Mouse (Mus musculus) CD4-positive, CD25-positive, alpha-beta regulatory T cell, adult 2 months (primary cell): ENCODE measurements around the gene Ucn.

Experiments used
- DNase-seq: peaks from one replicate; pipeline ENCODE4 v3.0.0-alpha.2; 2012; ENCODE audit warnings: low read depth, low spot score

The Ucn gene

GRCm38 (mm10) chr5:31108000-31108490 lies 30.6 kb downstream of the Ucn start, which contains the start of gene Slc30a3:
Gene Slc30a3, minus strand, starts transcription at chr5:31108237.
- DNase-seq: no peak

GRCm38 (mm10) chr5:31105814-31106335 lies 32.8 kb downstream of the Ucn start, which contains the start of gene Dnajc5g:
Gene Dnajc5g, plus strand, starts transcription at chr5:31106285.
- DNase-seq: no peak

- DNase-seq: no peak
These were observed 42.7 kb downstream of the Ucn start for GRCm38 (mm10) chr5:31095711-31096480.

GRCm38 (mm10) chr5:31094799-31095691 lies 43.6 kb downstream of the Ucn start:
- peak; percentile 75 for DNase-seq

- DNase-seq: peak; percentile 42
These were observed 44.4 kb downstream of the Ucn start for GRCm38 (mm10) chr5:31094100-31094798.

- peak; percentile 53 for DNase-seq
These were observed 45.2 kb downstream of the Ucn start for GRCm38 (mm10) chr5:31093151-31094041.

GRCm38 (mm10) chr5:31092231-31092975 lies 46.2 kb downstream of the Ucn start:
- no peak for DNase-seq
